Mouse (Mus musculus) left cerebral cortex, postnatal 4 days (tissue): Measurements from ENCODE around the gene AW146154. TPM values are rescaled to one million over a fixed set of nuclear protein-coding genes. Genes with fewer than 3 reads are reported as not detected.
"Not testable (repeated sequence)": the region's sequence is repeated elsewhere in the genome, so short reads cannot be mapped to it uniquely, and the experiment has no call there.

Experiments used
- DNase-seq: peaks from one replicate; pipeline ENCODE4 v3.0.0-alpha.2; 2022
- intact Hi-C: fragments of 180-260 bp; cut with DNase I; formaldehyde crosslinking; loops from one replicate; pipeline ENCODE4 v1.15.1; 2025
- total RNA-seq, 2 experiments: library from RNA; stranded (reverse); gene quantifications; 2 replicates each; pipeline ENCODE4 v1.2.3; 2021

The AW146154 gene
- total RNA-seq: 1 to 10 TPM; 8.3 to 8.8 TPM

DNA sequence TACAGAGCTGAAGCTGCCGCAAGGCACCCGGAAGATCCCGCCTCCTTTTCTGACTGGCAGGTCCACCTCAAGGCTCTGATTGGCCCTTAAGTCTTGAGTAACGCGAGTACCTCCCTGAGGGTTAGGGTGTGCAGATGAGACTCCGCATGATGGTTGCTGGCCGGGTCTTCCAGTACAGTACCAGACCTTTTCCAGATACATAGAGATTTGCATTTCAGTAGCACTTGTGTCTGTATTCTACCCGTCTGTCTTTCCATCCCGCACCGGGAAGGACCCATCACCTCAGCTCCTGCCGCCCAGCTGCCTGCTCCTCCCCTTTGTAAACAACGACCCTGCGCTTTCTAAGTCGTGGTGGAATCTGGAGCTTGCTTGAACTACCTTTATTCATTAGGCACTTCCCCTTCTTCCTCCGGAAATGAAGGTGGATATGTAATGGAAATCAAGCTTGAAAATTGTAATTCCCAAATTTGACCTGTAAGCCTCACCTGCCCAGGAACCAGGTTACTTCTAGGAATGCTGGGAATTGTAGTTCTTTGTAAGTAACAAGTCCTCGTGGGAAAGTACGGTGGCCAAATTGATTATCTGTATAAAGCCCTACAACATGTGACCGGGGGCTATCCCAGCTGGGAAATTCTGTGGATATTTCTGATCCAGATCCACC lies at the start of gene AW146154, which contains the start of gene Gm20449:
Gene AW146154 (minus strand): TSS at position 502 of the 661 bp plus-strand sequence.
Gene Gm20449 (minus strand): TSS at position 29 of the 661 bp plus-strand sequence.
- intact Hi-C loops: loop anchor here (5.0 to 10.0 kb wide), 3 partner anchors 102 to 1777 kb away; no protein-coding TSS in a partner anchor
- DNase-seq: peak; percentile 97

DNA sequence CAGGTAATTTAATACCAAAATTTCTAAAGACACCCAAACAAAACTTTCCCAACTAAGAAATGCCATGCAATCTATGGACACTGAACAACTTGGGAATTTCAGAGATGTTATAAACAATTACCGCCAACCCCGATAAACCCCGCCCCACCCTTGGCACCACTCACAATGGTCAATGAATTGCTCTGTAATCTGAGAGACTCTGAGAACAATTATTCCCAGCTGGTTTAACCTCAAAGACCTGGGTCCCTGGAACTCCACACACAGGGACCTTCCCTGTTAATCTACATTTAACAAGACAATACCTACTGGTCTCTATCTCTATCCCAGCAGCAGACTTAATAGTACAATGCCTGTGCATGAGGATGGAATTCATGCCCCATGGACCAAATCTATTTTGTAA lies 13.0 kb upstream of the AW146154 start:
- intact Hi-C loops: no loop called here
- DNase-seq: no peak

DNA sequence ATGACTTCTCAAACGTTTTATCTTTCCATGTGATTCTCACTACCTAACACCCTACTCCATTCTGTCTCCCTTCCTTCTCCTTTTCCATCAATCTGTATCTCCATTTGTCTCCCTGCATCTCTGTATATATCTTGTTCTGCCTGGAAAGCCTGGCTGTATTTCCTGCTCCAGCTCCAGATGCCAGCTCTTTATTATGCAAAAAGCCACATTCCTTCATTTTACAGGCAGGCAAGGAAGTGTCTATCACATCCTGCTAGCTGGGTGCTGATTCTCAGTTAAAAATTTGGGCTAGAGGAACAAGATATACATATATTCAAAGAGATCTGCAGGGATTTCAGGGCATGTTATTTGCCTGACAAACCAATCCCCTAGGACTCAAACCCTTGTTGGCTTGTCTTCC lies 12.5 kb upstream of the AW146154 start:
- intact Hi-C loops: no loop called here
- no peak for DNase-seq

DNA sequence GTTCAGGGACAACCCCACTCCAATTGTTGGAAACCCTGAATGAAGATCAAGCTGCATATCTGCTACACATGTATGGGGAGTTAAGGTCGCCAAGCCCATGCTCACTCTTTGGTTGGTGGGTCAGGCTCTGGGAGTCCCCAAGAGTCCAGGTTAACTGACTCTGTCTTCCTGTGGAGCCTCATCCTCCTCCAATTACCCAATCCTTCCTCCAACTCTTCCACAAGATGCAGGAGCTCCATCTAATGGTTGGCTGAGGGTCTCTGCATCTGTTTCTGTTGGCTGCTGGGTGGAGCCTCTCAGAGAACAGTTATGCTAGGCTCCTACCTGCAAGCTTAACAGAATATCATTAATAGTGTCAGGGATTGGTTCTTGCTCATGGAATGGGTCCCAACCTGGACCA lies 2.7 kb upstream of the AW146154 start:
- intact Hi-C loops: no loop called here
- no peak for DNase-seq

DNA sequence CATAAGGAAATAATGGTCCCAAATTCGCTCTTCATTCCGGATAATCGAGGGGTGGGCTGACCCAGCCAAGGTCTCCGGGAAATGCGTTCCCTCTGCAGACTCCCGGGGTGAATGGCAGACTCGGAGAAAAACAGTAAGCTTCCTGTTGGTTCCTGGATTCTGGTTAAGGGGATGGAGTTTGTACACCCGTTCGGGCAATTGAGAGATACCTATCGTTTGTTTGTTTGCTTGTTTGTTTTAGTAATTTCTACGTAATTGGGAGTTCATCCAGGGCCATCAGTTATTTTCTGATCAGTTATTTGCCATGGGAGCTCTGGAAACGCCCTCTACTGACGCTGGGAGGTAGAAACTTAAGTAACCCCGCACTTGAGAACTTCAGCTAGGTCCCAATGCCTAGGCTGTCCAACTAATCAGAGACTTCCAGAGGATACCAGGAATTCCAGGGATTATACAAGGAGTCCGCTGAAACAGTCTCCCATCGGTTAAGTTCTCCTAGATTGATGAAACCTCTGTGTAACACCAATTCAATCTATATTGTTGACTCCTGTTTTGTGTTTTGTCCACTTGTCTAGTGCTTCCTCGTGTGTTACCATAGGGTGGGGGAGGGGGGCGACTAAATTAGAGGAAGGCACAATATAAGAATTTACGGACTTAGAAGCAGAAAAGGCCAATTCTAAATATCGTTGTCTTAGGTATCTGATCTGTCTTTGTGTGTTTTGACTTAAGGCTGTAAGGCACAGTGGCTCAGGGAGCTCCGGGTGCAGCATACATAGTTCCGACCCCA lies 653 bp upstream of the AW146154 start:
- intact Hi-C loops: no loop called here
- peak; percentile 44 for DNase-seq

DNA sequence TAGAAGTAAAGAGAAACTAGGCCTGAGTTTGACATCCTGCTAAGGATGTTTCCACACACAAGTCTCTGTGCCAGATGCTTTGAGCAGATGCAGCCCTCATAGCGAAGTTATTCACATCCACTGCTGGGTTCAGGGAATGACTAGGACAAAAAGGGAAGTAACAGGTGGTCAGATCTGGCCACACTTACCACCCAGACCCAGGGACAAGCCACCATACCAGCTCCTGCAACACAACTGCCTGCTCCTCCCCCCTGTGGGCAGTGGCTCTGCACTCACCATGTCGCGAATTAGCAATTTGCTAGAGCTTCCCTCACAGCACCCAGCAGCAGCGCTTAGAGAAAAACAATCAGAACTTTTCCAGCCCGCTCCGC lies 687 bp downstream of the AW146154 start:
- intact Hi-C loops: loop anchor here (5.0 to 10.0 kb wide), 3 partner anchors 102 to 1777 kb away; no protein-coding TSS in a partner anchor
- not testable (repeated sequence) for DNase-seq

DNA sequence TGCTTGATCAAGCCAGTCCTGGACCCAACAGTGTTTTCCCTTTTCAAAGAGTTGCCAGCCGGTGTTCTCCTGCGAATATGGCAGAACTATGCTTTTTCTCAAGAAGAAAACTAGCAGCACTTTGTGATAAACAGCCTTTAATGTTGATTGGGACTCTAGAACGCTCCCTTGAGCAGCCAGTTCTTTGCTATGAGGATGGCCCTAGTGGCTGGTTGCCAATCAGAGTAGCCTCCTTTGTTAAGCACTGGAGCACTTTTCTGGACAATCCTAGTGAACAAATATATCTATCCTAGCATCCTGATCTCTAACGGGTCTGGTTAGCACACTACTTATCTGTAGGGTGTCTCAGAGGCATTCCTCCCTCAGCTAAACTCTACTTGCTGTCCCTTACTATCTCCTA lies 1.2 kb downstream of the AW146154 start:
- DNase-seq: peak; percentile 20

DNA sequence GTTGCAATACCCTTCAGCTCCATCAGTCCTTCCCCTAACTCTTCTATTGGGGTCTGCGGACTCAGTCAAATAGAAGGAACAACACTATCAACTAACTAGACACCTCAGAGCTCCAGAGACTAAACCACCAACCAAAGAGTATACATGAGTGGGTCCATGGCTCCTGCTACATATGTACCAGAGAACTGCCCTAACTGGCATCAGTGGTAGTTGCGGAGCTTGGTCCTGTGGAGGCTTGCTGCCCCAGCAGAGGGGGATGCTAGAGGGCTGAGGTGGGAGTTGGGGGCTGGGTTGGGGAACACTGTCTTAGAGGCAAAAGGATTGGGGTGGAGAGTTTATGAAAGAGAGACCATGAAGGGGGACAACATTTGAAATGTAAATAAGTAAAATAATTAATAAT lies 1.8 kb downstream of the AW146154 start:
- DNase-seq: no peak
- intact Hi-C loops: loop anchor here (5.0 to 10.0 kb wide), 3 partner anchors 101 to 1776 kb away; no protein-coding TSS in a partner anchor

More for the DNA sequence above, 1.2 kb downstream of the AW146154 start:
- intact Hi-C loops: loop anchor here (5.0 to 10.0 kb wide), 3 partner anchors 101 to 1776 kb away; no protein-coding TSS in a partner anchor

DNA sequence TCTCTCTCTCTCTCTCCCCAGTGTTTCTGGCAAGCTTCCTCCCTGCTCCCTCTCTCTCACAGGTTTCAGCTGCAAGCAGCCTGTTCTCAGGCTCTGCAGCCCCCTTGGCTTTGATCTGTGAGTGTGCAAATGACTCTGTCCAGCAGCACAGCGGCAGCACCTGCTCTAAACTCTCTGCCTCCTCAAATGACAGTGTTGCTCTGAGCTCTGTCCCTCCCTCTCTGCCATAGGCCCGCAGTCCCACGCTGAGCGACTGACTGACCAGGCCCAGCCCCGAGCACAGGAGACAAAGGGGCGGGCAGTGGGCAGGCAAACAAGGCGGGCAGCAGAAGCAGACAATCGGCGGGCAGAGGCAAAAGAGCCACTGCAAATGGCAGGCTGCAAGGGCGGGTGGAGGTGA lies 47.8 kb downstream of the AW146154 start:
- intact Hi-C loops: no loop called here
- DNase-seq: no peak

DNA sequence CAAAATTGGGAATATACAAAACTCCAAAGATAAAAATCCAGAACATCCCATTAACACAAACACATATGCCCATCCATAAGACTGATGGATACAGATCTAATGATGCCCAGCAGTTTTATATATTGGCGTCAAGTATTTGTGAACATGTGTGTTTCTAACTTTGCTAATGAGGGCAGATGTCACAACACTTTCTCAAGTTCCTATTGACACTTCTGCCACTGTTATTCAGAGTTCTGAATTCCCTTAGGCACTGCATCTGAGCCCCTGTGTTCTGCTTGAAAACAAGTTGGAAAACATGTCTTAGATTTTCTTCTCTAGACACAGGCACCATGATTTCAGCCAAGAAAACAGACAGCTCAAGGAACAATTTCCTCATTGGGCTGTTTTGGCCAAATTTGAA lies 51.1 kb downstream of the AW146154 start, which contains the start of gene Vmn2r57:
Gene Vmn2r57 (minus strand): TSS at position 101 of the 400 bp plus-strand sequence.
- DNase-seq, intact Hi-C loops: not testable (repeated sequence)

Other genes starting within 250 kb of the AW146154 start
- gene AI987944, start 106.5 kb downstream of the AW146154 start, total RNA-seq: 1 to 10 TPM; 7.0 to 7.9 TPM
- under 1 TPM; 0.24 to 0.30 TPM for gene Vmn2r57, start 51.2 kb downstream of the AW146154 start, total RNA-seq
- under 1 TPM; 0.12 to 0.32 TPM for gene Gm20449, start 473 bp downstream of the AW146154 start, total RNA-seq
- gene Gm6871, start 73.8 kb upstream of the AW146154 start, total RNA-seq: not detected
- 10 to 100 TPM; 28.7 to 30.7 TPM for gene 2610021A01Rik, start 99.3 kb upstream of the AW146154 start, total RNA-seq
- 10 to 100 TPM; 32.1 to 35.0 TPM for gene Zfp788, start 133.3 kb upstream of the AW146154 start, total RNA-seq